Mouse (Mus musculus): ENCODE data around the gene Tmem104.

Gene Tmem104

GRCm38 (mm10) chr11:115278176-115278575 lies 90.9 kb downstream of the Tmem104 start:
- DNase-seq (ENCODE audit: low spot score in 2 of 2) = no peak

DNA sequence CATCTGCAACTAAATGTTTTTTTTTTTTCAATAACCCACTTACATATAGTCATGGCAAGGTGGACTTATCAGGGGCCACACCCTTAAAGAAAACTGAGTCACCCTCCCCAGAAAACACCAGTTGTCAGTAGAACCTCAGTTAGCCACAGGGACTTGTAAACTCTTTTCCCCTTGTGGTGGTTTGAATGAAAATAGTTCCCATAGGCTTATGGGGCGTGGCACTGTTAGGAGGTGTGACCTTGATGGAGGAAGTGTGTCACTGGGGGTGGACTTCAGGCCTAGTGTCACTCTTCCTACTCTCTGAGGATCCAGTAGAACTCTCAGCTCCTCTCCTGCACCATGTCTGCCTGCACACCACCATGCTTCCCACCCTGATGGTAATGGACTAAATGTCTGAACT lies 92.4 kb downstream of the Tmem104 start:
- DNase-seq (ENCODE audit: low spot score in 2 of 2) = no peak

DNA sequence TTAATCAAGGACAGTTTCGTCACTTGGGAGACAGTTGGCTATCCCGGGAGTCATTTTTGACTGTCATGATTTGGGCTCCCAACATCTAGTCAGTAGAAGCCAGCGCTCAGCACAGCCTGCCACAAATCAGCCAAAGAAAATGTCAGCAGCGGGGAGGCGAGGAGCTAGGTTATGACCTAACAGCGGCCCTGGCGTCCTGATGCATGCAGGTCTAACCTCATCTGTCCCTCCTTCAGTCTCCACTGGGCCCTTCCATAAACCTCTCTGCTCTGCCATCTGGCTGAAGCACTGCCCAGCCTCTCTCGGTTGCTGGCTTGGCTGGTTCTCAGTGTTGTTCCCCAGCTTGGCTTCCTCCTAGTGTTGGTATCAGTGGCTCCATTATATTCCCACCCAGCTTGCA lies 95.0 kb downstream of the Tmem104 start:
- no peak for DNase-seq (ENCODE audit: low spot score in 2 of 2)

GRCm38 (mm10) chr11:115282723-115283485 lies 95.6 kb downstream of the Tmem104 start:
- no peak for DNase-seq (ENCODE audit: low spot score in 2 of 2)

GRCm38 (mm10) chr11:115283486-115283765 lies 96.1 kb downstream of the Tmem104 start:
- DNase-seq (ENCODE audit: low spot score in 2 of 2) = no peak

DNA sequence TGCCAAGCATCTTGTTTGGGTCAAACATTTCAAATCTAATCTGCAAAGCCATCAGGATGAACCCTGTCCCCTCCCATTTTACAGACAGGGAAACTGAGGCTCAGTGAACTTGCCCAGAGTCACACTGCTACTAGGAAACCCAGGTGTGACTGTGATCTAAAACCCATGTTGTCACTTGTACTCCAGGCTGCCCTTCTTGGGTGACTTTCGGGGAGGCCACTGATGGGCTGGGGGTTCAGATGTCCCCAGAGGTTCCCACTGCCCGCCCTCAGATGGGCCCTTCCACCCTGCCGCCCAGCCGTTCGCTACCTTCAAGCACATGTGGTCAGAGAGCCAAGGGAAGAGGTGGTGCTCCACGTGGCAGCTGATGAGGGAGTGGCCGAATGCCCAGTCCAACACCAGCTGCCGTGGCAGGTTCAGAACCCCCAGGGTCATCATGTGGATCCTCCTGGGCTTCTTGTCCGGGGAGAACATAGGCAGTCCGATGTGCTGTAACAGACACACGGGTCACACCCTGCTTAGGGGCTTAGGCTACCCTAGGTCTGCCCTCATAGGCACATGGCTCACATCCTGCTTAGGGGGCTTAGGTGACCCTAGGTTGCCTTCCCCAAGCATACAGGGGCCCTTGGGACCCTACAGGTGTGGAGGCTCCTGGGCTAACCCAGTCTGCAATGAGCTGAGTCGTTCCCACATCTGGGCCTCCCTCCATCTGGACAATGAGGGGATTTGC lies 96.8 kb downstream of the Tmem104 start:
- DNase-seq (ENCODE audit: low spot score in 2 of 2) = no peak

GRCm38 (mm10) chr11:115285282-115285681 lies 98.0 kb downstream of the Tmem104 start:
- DNase-seq (ENCODE audit: low spot score in 2 of 2) = no peak

DNA sequence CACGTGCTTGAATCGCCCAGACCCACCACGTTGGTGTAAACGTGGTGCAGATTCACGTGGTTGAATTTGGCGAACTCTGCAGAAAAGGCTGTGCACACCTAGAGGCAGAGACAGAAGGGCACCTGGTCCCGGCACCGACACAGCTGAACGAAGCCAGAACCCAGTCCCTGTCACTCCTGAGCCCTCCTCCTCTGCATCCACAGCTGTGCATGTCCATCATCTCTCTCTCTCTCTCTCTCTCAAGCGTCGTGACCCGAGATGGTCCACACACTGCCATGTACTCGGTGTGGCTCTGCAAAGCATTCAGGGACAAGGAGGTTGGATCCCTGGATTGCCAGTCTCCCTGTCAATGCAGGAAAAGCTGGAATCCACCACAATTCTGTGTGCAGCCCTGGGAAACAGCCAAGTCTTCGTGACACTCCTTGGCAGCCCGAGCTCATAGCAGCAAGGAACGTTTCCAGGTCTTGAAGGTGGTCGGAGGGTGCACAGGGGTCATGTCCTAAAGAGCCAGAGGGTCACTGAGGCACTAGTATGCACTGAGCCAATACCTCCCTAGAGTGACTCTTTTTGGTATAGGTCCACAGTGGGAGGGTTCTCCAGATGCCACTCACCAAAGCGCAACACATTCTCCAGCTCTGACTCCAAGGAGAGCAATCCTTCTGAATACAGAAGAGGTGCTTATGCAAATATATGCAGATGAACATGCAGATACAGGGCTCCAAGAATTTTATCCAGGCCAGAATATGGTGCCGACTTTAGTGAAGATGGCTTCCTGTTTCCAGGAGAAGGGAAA lies 99.1 kb downstream of the Tmem104 start:
- DNase-seq (ENCODE audit: low spot score in 2 of 2) = no peak

DNA sequence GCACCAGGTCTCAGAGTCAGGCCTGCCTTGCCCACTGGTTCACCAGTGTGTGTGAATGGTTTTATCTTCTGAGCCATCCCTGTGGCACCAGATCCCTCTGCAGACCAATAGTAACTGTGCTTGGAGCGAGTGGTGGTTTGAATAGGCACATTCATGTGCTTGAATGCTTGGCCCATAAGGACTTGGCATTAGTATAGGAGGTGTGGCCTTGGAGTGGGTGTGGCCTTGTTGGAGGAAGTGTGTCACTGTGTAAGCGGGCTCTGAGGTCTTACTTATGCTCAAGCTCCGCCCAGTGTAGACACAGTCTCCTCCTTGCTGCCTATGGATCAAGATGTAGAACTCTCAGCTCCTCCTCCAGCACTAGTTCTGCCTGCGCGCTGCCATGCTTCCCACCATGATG lies 100.1 kb downstream of the Tmem104 start:
- DNase-seq (ENCODE audit: low spot score in 2 of 2) = no peak

GRCm38 (mm10) chr11:115288305-115288704 lies 101.0 kb downstream of the Tmem104 start:
- no peak for DNase-seq (ENCODE audit: low spot score in 2 of 2)

DNA sequence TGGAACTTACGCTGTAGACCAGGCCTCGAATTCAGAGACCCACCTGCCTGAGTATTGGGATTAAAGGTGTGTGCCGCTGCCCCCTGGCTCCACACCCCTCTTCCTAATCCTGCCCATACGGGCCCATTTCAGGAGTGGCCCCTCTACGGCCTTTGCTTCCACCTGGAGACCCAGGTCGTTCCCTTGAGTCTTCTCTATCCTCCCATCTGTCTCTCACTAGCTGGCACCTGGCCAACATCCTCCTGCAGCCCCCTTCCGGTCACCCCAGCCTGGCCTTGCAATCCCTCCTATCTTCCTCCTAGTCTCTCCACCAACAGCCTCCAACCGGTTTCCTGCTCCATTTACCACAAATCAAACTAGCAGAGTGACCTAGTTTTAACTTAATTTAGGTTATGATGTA lies 102.6 kb downstream of the Tmem104 start:
- DNase-seq (ENCODE audit: low spot score in 2 of 2) = no peak

DNA sequence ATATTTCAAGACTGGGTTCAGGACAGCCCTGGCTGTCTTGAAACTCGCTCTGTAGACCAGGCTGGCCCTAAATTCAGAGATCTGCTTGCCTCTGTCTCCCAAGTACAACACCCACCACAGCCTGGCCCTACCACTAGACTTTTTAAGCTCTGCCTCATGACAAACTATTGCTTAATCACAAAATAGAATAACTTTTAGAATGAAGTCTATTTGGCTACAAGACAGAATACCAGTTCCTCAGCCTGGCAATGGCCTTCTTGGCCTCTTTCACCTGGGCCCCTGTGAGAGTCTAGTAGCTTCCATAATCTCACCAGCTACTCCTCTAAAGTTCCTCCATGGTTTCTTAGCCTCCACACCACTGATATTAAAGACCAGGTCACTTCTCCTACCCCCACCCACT lies 103.0 kb downstream of the Tmem104 start:
- DNase-seq (ENCODE audit: low spot score in 2 of 2) = no peak

- DNase-seq (ENCODE audit: low spot score in 2 of 2) = no peak
Measured at GRCm38 (mm10) chr11:115290919-115291318, 103.6 kb downstream of the Tmem104 start.

- no peak for DNase-seq (ENCODE audit: low spot score in 2 of 2)
Measured at GRCm38 (mm10) chr11:115291503-115291902, 104.2 kb downstream of the Tmem104 start.

DNA sequence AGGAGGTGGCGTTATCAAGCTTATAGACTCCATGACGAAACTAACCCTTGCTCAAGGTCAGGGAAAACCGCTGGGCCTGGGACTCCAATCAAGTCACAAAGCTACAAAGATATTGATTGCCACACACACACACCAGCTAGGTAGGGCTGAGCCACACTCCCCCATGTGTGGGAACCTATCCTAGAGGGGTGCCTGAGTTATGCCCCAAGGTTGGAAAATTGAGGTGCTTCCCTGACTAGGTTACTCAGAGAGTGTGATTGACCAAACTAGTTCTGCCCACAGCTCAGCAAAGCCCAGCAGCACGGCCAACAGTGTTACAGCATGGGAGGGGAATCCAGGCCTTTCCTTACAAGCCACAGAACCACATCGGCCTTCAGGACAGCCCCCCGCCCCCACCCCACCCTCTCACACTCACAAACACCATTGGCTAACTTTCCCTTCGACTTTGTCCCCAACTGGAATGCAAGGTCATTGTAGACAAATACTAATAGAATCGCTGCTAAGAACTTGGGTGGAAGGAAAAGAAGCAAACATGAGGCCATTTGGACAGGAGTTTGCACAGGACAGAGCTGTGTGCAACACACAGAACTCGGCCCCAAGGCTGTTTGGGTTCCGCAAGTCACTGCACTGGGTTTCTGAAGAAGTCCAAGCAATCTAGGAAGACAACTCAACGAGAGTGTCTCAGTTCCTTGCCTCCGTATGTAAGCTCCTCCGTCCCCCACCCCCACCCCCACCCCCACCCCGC lies 105.5 kb downstream of the Tmem104 start:
- DNase-seq (ENCODE audit: low spot score in 2 of 2) = no peak

- DNase-seq (ENCODE audit: low spot score in 2 of 2) = no peak
Measured at GRCm38 (mm10) chr11:115295939-115296338, 108.7 kb downstream of the Tmem104 start.

All from right cerebral cortex, adult 2 months (tissue).